Mouse (Mus musculus) right cerebral cortex, postnatal 14 days (tissue): ENCODE measurements around the gene Gphn.
"Not testable (repeated sequence)": the region's sequence is repeated elsewhere in the genome, so short reads cannot be mapped to it uniquely, and the experiment has no call there.

Experiments used
- DNase-seq: peaks from one replicate; pipeline ENCODE4 v3.0.0; 2022

Gene Gphn

DNA sequence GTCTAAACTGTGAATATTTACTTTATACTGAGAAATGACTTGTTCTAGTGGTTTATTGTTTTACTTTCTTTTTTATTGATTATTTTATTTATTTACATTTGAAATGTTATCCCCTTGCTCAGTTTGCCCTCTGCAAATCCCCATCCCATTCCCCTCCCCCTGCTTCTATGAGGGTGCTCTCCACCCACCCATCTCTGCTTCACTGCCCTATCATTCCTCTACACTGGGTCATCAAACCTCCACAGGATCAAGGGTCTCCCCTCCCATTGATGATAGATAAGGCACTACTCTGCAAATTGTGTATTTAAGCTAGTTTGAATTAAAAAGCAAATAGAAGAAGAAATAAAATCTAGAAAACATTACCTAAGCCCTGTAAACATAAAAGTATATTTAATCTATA is 163.1 kb downstream of the Gphn start:
- DNase-seq: no peak

DNA sequence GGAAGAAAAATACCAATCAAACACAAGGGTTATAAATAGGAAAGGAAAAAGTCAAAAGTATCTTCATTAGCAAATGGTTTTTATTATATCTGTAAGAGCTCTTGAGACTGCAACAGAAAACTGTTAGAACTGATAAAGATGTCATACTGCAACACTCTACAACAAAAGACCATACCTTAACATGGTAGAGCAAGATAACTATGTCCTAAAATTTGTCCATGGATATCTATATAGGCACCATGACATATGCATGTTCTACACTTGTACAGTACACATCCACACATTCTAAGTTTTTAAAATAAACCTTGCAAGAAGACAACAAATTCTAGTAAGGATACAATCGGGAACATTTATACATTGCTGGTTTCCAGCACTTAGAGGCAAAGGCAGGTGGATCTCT is 169.1 kb downstream of the Gphn start:
- DNase-seq: no peak

GRCm38 (mm10) chr12:78407518-78407917 is 181.3 kb downstream of the Gphn start:
- not testable (repeated sequence) for DNase-seq

- DNase-seq: no peak
Observed at GRCm38 (mm10) chr12:78522176-78522575, 296.0 kb downstream of the Gphn start.

GRCm38 (mm10) chr12:78522804-78523394 is 296.7 kb downstream of the Gphn start:
- no peak for DNase-seq

GRCm38 (mm10) chr12:78537590-78537989 is 311.4 kb downstream of the Gphn start:
- DNase-seq: not testable (repeated sequence)

- DNase-seq: no peak
Observed at GRCm38 (mm10) chr12:78550913-78551312, 324.7 kb downstream of the Gphn start.

DNA sequence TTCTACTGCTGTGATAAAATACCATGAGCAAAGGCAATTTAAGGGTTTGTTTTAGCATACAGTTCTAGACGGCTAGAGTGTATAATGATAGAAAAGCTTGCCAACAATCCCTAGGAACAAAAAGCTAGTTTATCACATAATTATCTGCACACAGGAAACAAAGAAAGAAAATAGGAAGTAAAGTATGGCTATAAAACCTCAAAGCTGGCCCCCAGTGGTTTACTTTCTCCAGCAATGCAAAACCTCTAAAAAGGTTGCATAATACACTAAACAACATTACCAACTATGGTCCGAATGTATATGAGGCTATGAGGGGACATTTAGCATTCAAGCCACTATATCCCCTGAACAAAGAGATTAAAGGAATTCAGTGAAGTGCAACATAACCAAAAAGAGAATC is 405.6 kb downstream of the Gphn start:
- no peak for DNase-seq

GRCm38 (mm10) chr12:78639466-78639865 is 413.3 kb downstream of the Gphn start:
- no peak for DNase-seq

GRCm38 (mm10) chr12:78640086-78640485 is 413.9 kb downstream of the Gphn start:
- no peak for DNase-seq

DNA sequence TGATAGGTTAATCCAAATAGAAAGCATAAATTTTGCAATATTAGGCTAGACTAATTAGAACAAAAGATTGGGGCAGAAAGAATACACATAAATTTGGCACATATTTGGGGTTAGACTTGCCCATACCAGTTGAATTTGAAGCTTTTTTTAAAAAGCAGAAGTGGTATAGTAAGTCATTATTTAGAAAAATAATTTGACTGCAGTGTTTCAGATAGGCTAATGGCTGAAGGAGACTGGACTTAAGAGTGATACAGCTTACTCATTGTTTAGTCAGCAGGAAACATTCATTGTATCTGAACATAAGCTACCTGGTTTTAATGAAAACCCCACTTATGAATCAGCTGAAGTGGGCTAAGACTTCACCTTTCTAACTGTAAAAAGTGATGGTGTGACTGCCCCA is 415.0 kb downstream of the Gphn start:
- DNase-seq: no peak

GRCm38 (mm10) chr12:78643691-78644090 is 417.5 kb downstream of the Gphn start:
- no peak for DNase-seq

DNA sequence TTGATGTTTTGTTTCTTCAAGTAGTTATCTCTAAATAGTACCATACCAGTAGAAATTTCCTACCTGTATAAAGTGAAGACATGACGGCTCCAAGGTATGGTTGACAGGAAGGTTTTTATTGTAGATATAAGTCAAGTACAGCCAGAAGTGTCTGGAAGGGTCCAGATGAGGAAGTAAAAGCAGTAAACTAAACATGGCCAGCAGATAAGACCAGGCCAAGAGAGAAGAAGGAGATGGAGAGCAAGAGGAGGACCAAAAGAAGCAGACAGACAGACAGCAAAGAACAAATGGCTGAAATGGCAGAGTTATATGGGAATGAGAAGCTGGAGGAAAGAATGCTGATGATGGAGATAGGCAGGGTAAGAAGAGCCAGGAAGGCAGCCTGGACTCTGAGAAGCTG is 419.1 kb downstream of the Gphn start:
- DNase-seq: no peak

DNA sequence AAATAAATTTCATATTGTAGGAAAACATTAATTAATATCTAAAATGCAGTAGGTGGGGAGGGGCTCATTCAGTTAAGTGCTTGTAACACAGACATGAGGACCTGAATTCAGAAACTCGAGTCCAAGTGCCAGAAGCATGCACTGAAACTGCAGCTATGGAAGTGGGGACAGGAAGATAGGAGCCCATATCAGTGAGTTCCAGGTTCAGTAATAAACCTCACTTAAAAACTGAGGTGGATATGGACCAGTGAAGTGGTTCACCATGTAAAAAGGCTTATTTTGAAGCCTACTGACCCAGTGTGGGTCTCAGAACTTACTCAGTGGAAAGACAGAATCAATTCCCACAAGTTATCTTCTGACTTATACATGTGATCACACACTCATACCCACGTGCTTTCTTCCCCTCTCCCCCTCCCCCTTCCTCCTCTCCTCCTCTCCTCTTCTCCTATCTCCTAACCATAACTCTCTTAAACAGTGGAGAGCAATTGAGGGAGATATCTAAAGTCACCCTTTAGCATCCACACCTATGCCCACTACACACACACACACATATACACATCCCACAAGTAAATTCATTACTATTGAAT is 433.6 kb downstream of the Gphn start:
- no peak for DNase-seq

DNA sequence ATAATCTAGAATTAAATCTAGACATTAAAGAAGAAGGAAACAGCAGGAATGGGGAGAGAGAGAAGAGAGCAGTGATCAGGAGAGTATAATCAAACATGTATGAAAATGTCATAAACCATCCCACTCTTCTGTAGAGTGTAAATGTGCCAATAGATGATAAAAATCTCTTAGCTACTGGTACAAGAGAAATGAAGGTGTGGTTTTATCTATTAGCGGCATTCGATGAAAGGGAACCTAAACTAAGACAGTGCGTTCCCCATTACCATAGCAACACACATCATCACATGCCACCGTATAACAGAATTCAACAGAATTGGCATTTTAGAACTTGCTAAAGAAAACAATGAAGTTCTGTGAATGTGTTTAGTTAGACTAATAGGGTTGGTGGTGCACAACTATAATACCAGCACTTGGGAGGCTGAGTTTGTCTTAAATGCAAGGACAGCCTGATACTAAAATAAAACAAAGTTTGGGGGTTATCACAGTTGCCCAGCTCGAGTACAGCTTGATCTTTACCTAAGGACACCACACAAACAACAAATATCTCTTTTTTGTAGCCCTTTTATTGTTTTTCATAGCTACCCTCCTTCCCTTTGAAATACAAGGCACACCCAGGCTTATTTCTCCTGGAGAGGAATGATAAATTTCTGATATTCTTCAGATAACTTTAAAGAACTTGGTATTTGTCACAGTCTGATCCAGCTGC is 452.1 kb downstream of the Gphn start:
- no peak for DNase-seq

DNA sequence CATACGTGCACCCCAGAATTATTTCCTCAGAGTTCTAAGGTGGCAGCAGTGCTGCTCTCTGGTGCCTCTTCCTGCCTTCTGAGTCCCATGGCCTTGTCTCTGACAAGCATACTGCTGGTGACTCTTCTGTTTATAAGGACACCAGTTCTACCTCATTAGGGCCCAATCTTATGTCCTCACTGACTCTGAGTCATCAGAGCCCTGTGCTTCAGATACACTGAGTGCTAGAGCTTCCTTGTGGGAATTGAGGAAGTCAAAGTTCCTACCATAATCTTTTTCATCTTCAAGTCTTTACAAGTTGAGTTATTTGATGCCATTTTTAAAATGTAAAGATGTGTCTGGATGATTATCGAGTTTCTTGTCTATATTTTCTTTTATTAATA is 452.6 kb downstream of the Gphn start:
- no peak for DNase-seq

DNA sequence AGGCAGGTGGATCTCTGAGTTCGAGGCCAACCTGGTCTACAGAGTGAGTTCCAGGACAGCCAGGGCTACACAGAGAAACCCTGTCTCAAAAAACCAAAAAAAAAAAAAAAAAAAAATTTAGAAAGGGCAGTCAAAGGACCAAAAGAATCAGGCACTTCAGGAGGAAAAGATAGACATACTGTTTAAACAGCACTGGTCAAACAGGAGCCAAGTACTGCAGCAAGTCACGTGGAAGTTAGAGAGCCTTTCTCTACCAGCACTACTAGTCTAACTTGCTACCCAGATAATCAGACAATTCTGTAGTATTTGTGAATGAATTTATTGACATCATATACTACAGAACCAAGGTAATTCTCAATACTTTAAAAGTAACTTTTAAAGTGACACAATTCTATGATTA is 454.9 kb downstream of the Gphn start:
- no peak for DNase-seq

DNA sequence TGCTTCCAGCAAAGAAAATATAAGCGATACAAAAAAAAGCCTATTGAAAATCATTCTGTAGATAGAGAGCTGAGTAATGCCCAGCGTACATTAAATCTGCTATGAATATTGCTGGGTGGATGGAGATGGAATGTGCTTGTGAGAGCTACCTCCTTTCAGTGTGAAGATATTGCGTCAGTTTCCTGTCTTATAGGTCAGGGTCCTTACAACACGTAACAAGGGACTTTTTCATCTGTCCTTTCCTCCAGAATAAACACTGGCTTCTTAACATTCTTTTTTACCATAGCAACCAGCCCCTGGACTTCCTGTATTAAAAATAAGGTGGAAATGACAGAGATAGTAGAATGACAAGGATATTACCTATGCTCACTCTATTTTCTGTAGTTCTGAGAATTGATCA is 456.1 kb downstream of the Gphn start:
- DNase-seq: no peak

DNA sequence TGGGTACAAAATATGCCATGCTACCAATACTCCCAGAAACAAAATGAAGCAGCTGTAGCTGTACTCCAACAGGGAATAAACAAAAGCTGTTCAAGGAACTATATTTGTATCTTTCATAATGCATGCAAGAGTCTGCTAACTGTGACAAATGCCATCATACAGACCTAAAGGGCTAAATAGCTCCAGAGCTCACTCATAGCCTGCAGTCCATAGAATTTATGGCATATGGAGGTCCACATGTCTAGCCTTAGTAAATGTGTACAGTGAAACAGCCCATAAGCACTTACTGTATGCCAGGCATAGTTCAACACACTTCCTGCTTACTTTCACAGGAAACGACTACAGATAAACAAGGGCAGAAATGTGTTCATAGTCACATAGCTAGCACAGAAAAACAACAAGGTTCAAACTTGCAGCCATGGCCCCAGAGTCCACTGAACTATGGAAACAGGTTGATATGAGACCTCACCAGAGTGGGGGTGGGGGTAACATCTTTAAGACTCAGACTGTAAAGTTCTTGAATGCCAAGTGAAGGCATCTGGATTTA is 459.6 kb downstream of the Gphn start:
- DNase-seq: no peak

GRCm38 (mm10) chr12:78688876-78689275 is 462.7 kb downstream of the Gphn start:
- no peak for DNase-seq

- no peak for DNase-seq
Observed at GRCm38 (mm10) chr12:78691325-78691724, 465.1 kb downstream of the Gphn start, which contains the start of gene Fam71d. Gene Fam71d (plus strand): TSS chr12:78691535.

DNA sequence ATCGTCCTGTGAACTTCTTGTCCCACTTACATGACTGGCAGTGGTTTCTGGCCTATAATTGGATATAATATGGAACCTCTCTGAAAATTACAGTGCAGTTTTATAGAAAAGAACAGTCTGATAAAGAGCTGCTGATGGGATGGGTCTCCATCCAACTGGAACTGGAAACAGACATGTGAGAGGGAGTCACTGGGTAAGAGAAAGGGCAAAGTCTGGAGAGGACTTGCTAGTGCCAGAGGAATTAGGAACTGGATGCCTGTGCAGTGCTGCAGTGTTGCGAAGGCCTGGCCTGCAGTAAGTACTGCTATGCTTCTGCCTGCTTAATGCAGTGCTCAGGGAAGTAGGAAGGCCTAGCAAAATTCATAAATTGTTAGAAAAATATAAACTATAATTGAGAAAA is 467.1 kb downstream of the Gphn start:
- DNase-seq: no peak

- DNase-seq: no peak
Observed at GRCm38 (mm10) chr12:78717783-78718182, 491.6 kb downstream of the Gphn start.

DNA sequence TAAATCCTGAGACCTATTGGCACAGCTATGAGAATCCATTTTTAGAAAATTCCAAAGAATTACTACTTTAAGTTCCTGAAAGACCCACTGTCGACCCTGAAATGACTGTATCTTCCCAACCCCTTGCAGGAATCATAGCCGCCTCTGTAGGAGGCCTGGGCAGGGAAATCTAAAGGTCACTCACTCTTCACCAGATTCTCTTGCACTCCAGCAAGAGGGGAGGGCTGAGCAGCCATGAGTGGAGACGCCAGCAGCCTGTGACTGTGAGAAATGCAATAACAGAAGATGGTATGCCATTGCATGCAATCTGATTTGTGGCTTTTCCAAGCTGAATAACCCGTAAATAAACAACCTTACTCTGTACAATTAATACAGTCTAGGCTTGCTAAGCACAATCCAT is 501.5 kb downstream of the Gphn start:
- DNase-seq: no peak
